In the genomic region with DNA sequence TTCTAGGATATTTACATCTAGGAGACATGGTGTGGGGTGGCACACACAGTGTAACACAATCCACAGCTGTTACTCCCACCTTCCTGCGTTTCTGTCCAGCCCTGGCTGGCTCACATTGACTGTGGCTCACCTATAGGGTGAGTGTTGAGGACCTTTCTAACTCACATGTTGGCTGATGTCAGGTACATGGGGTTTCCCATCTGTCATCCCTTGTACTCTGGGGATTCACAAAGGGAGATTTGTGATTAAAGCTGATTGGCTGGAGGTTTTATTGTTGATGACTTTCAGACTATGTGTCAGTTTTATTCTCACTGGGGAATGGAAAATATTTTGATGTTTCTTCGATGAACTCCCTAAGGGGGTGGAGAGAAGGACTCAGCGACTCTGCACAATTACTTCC, we compare ENCODE assay signal across 22 mouse cellular contexts.
"Had no signal": no experiment of that assay in that cellular context is flagged by ENCODE, and none has a peak within 500 bp of the region (broad histone marks: within the 10 kb centered on the region; RNA-seq: fewer than 3 reads in every experiment).

No protein-coding gene starts in this region.

- H3K4me3 ChIP-seq: heart, adult 2 months; heart, embryonic 13.5 days; heart, embryonic 15.5 days; hindbrain, embryonic 12.5 days; intestine, embryonic 15.5 days; kidney, embryonic 15.5 days; layer of hippocampus, adult 2 months; left cerebral cortex, adult 2 months; limb, embryonic 10.5 days; limb, embryonic 12.5 days; liver, embryonic 13.5 days had no signal

- H3K36me3 ChIP-seq: heart, embryonic 13.5 days; heart, embryonic 15.5 days; hindbrain, embryonic 12.5 days; intestine, embryonic 15.5 days; kidney, embryonic 15.5 days; limb, embryonic 10.5 days; limb, embryonic 12.5 days; liver, embryonic 13.5 days had no signal

- DNase-seq: gastrocnemius, postnatal 14 days; gastrocnemius, postnatal 36 days; heart, adult 11 months; heart, adult 2 months; heart, postnatal 14 days; heart, postnatal 36 days; kidney, adult 2 months; kidney, adult 9 months; kidney, postnatal 10 days; kidney, postnatal 25 days; kidney, postnatal 4 days; liver; liver, embryonic 13.5 days had no signal

- H3K9me3 ChIP-seq: heart, embryonic 13.5 days; heart, embryonic 15.5 days; hindbrain, embryonic 12.5 days; intestine, embryonic 15.5 days; kidney, embryonic 15.5 days; limb, embryonic 10.5 days; limb, embryonic 12.5 days; liver, embryonic 13.5 days had no signal

- H3K27ac ChIP-seq: heart, adult 2 months; heart, embryonic 13.5 days; heart, embryonic 15.5 days; hindbrain, embryonic 12.5 days; intestine, embryonic 15.5 days; kidney, embryonic 15.5 days; layer of hippocampus, adult 2 months; left cerebral cortex, adult 2 months; limb, embryonic 10.5 days; limb, embryonic 12.5 days; liver, embryonic 13.5 days had no signal

- H3K4me1 ChIP-seq: heart, embryonic 13.5 days; heart, embryonic 15.5 days; hindbrain, embryonic 12.5 days; intestine, embryonic 15.5 days; kidney, embryonic 15.5 days; liver, embryonic 13.5 days had no signal

- H3K27me3 ChIP-seq: hindbrain, embryonic 12.5 days; intestine, embryonic 15.5 days; kidney, embryonic 15.5 days; liver, embryonic 13.5 days had no signal
